Mouse (Mus musculus) intestine, embryonic 16.5 days (tissue): ENCODE results near the gene Gpatch8. TPM values are rescaled to one million over a fixed set of nuclear protein-coding genes. Genes with fewer than 3 reads are reported as not detected.

Source experiments
- ATAC-seq: fragments of 200-750 bp; cut with Nextera tagmentation; 2 replicates; pipeline ENCODE4 v1.8.0; 2017; ENCODE audit warnings: moderate TSS enrichment, moderate library complexity
- H3K27ac ChIP-seq: fragments of 300-500 bp; sonication (generic); 2 replicates; pipeline ENCODE4 v1.5.1; 2014; ENCODE audit warnings: mild to moderate bottlenecking, low read length
- H3K27me3 ChIP-seq: fragments of 300-500 bp; sonication (generic); replicated peaks from 2 replicates; pipeline ENCODE4 v1.6.1; 2014; ENCODE audit warnings: low read length, control low read depth, mixed read lengths; ENCODE audit not compliant: control insufficient read depth, insufficient read depth
- H3K36me3 ChIP-seq: fragments of 300-500 bp; sonication (generic); 2 replicates; pipeline ENCODE4 v1.6.1; 2014; ENCODE audit warnings: low read length, control low read depth; ENCODE audit not compliant: control insufficient read depth, insufficient read depth
- H3K4me1 ChIP-seq: fragments of 300-500 bp; sonication (generic); 2 replicates; pipeline ENCODE4 v1.6.1; 2014; ENCODE audit warnings: low read length, control low read depth, mixed read lengths; ENCODE audit not compliant: control insufficient read depth, insufficient read depth
- H3K4me2 ChIP-seq: fragments of 300-500 bp; sonication (generic); 2 replicates; pipeline ENCODE4 v1.6.1; 2014; ENCODE audit warnings: low read depth, low read length, control low read depth
- H3K4me3 ChIP-seq: fragments of 300-500 bp; sonication (generic); 2 replicates; pipeline ENCODE4 v1.5.1; 2014; ENCODE audit warnings: mild to moderate bottlenecking, low read length
- H3K9ac ChIP-seq: fragments of 300-500 bp; sonication (generic); 2 replicates; pipeline ENCODE4 v1.6.1; 2014; ENCODE audit warnings: low read depth, low read length
- H3K9me3 ChIP-seq: fragments of 300-500 bp; sonication (generic); 2 replicates; pipeline ENCODE4 v1.6.1; 2016; ENCODE audit warnings: low read length, control low read depth; ENCODE audit not compliant: control insufficient read depth
- WGBS: fragments of 180-500 bp; shearing (Covaris S2); extraction: QIAGEN DNeasy Blood & Tissue Kit; methylation state at CpG from one replicate; pipeline ENCODE4 v1.1.7; 2014; 5-methylcytosine and 5-hydroxymethylcytosine counted together
- polyA plus RNA-seq: library from polyadenylated mRNA; unstranded; fragments of >200 nt; fragmentation: Nextera tagmentation; extraction: Ambion mirVana; gene quantifications from 2 replicates; pipeline ENCODE4 v1.2.1, GENCODE M21; 2015

The Gpatch8 gene
- polyA plus RNA-seq, 1 experiment from 2014 or later = 34.5 TPM

GRCm38 (mm10) chr11:102449043-102450008, 106.9 kb downstream of the Gpatch8 start:
- ATAC-seq = no peak
- no peak overlapping the region for H3K4me2 ChIP-seq
- H3K27ac ChIP-seq = no peak overlapping the region
- no peak overlapping the region for H3K9ac ChIP-seq
- 40% methylated on average over 17 of the region's 17 CpGs for WGBS
- no peaks in the 10 kb centered on the region for H3K36me3 ChIP-seq
- H3K4me3 ChIP-seq = no peak overlapping the region
- H3K27me3 ChIP-seq = peaks cover 5% of the 10 kb centered on the region; the same call in 1 of the 2 replicates
- H3K9me3 ChIP-seq = no peaks in the 10 kb centered on the region
- H3K4me1 ChIP-seq = peaks cover 25% of the 10 kb centered on the region

DNA sequence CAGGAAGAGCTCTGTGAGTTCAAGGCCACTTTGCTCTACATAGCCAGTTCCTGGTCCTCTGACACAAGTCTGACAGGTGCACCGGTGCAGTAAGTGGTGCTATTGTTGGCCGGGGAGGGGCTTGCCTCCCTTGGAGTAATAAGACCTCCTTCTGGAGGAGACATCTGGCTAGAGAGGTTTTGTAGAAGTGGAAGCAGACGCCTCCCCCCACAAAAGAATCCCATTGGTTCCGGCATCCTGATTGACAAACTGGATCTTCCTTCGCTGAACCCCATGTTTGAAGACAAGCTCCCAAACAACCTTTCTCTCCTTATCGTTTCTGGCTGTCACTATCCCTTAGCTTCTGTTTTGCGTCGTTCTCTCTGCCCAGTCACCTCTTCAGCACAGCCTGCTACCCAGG, 107.9 kb downstream of the Gpatch8 start:
- Histone ChIP-seq H3K27ac (no peak overlapping the region), H3K4me3 (no peak overlapping the region), H3K36me3 (no peaks in the 10 kb centered on the region), H3K9ac (no peak overlapping the region), H3K9me3 (no peaks in the 10 kb centered on the region), H3K4me2 (no peak overlapping the region), H3K27me3 (peaks cover 5% of the 10 kb centered on the region; the same call in 1 of the 2 replicates), H3K4me1 (peaks cover 27% of the 10 kb centered on the region)
- ATAC-seq = no peak
- WGBS = 23% methylated on average over 8 of the region's 8 CpGs

- Histone ChIP-seq H3K4me1 (peaks cover 27% of the 10 kb centered on the region), H3K4me2 (peak within 1 kb of the TSS; percentile 97), H3K36me3 (0 out of 2 replicates have a peak, but pooled peaks cover 2% of the 10 kb centered on the region), H3K9me3 (no peaks in the 10 kb centered on the region), H3K27ac (peak within 1 kb of the TSS; percentile 87), H3K9ac (peak within 1 kb of the TSS; percentile 95), H3K4me3 (peak within 1 kb of the TSS; percentile 91), H3K27me3 (peaks cover 3% of the 10 kb centered on the region; the same call in 1 of the 2 replicates)
- WGBS = 0% methylated on average over 29 of the region's 40 CpGs
- ATAC-seq = peak; percentile 70
These were observed 108.7 kb downstream of the Gpatch8 start, which contains the start of gene Fam171a2 for GRCm38 (mm10) chr11:102447497-102447896. Gene Fam171a2, minus strand, starts transcription at chr11:102447682.

DNA sequence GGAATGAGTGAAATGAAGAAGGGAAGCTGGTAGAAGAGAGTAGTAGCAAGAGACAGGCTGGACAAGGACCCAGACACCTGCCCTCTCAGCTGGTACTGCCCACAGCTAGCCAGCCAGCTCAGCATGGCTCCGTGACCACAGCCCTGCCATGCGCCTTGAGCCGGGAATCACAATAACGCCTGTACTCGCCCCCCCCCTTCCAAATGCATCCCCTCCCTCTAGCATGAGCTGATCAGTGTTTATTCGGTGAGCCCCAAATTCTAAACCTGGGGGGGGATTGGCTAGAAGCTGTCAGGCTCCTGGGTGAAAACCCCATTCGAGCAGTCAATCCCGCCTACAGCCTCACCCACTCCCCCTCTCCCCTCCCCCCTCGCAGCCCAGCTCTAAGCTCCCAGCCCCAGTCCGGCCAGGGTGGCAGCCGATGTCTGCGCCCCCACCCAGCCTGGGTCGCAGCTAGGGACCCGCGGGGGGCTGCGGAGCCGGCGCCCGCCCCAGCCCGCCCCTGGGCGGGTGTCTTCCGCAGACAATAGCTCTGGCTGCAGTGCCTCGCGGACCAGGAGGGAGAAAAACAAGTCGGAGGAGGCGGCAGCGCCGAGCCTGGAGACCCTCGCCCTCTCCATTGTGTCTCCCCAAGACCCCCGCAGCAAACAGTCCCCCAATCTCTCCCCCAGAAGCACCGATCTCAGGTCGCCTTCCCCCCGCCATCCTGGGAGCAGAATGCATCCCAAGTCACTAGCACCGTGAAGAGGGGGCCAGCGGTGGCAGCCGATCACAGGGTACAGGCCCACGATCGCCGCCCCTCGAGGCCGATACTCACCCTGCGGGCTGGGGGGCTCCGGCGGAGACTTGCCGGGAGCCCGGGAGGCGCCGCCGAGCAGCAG, 109.4 kb downstream of the Gpatch8 start:
- H3K27ac ChIP-seq = peak overlapping the region; percentile 87
- 0 out of 2 replicates have a peak, but pooled peaks cover 5% of the 10 kb centered on the region for H3K36me3 ChIP-seq
- H3K9ac ChIP-seq = peak overlapping the region; percentile 95
- H3K4me2 ChIP-seq = peak overlapping the region; percentile 97
- H3K9me3 ChIP-seq = no peaks in the 10 kb centered on the region
- 1% methylated on average over 45 of the region's 49 CpGs for WGBS
- peaks cover 27% of the 10 kb centered on the region for H3K4me1 ChIP-seq
- peak; percentile 32 for ATAC-seq
- H3K4me3 ChIP-seq = peak overlapping the region; percentile 91
- peaks cover 3% of the 10 kb centered on the region; the same call in 1 of the 2 replicates for H3K27me3 ChIP-seq

DNA sequence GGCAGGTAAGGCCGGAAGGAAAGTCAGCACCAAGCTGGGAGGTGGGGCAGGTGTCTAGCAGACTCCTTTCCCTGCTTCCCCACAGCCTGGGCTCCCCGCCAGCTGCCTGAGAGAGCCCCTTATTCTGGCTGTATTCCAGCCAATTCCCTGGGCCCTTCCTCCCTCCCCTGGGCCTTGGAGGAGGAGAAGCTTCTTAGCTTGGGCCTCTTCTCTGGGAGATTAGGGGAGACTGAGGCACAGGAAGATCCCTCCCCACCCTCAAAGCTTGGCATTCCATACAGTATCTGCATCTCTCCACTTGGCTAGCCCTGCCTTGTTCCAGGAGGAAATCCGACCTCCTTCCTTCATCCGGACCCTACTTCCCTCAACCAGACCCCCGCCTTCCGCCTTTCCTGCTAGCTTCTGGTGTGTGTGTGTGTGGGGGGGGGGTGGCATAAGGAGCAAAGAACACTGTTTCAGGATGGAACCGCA, 110.3 kb downstream of the Gpatch8 start:
- peak overlapping the region; percentile 95 for H3K9ac ChIP-seq
- peaks cover 27% of the 10 kb centered on the region for H3K4me1 ChIP-seq
- 16% methylated on average over 7 of the region's 7 CpGs for WGBS
- no peaks in the 10 kb centered on the region for H3K9me3 ChIP-seq
- H3K4me2 ChIP-seq = peak overlapping the region; percentile 97
- ATAC-seq = peak; percentile 50
- peak overlapping the region; percentile 91 for H3K4me3 ChIP-seq
- peak overlapping the region; percentile 87 for H3K27ac ChIP-seq
- 0 out of 2 replicates have a peak, but pooled peaks cover 5% of the 10 kb centered on the region for H3K36me3 ChIP-seq
- peaks cover 3% of the 10 kb centered on the region; the same call in 1 of the 2 replicates for H3K27me3 ChIP-seq

DNA sequence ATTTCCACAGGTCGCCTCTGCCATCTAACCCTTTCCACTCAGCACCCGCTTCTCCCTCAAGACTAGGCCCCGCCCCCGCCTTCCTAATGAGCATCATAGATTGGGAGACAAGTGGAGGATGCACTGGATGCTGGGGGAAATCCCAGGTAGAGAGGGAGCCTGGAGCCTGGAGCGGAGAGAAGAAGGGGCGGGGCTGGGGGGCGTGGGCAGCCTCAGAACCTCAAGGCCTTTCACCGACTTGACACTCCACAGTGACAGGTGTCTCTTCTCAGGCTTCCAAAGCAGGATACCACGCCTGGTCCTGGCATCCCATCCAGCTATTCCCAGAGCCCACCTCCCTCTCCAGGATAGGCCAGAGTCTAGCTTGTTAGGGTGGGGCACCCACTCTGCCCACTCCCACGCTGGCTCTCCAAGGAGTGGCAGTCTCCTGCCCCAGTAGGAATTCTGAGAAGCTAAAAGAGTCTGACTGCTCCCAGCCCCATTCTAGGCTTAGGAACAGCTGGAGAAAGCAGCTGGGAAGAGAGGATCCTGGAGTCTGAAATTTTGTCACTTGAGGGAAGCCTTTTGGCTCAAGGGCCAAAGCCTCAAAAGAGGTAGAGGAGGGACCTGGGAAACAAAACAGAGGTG, 110.8 kb downstream of the Gpatch8 start:
- Histone ChIP-seq H3K27me3 (peaks cover 3% of the 10 kb centered on the region; the same call in 1 of the 2 replicates), H3K9ac (no peak overlapping the region), H3K4me1 (peaks cover 27% of the 10 kb centered on the region), H3K9me3 (no peaks in the 10 kb centered on the region), H3K27ac (peak overlapping the region; percentile 87), H3K36me3 (0 out of 2 replicates have a peak, but pooled peaks cover 5% of the 10 kb centered on the region), H3K4me2 (peak overlapping the region; percentile 97; the same call in 1 of the 2 replicates), H3K4me3 (peak overlapping the region; percentile 91; the same call in 1 of the 2 replicates)
- WGBS = 20% methylated on average over 10 of the region's 10 CpGs
- peak; percentile 27 for ATAC-seq

DNA sequence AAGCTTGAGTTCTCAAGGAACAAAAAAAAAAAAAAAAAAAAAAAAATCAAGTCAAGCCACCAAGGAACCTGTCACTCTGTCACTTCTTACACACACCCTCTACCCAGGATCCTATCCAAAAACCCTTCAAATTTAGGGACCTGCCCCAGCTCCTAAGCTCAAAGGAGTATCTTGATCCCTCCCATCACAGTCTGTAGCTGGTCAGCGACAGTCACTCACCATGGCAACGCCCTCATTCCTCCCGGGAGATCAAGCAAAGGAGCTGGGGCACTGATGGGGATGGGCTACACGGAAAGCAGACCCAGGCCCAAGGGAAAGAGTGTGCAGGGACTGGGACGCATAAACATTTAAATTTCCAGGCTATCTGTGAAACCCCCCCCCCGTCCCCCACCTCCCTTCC, 111.4 kb downstream of the Gpatch8 start:
- H3K4me1 ChIP-seq = peaks cover 27% of the 10 kb centered on the region
- WGBS = 15% methylated on average over 6 of the region's 6 CpGs
- H3K4me3 ChIP-seq = no peak overlapping the region

GRCm38 (mm10) chr11:102444321-102444720, 111.9 kb downstream of the Gpatch8 start:
- Histone ChIP-seq H3K4me1 (peaks cover 27% of the 10 kb centered on the region), H3K27ac (no peak overlapping the region), H3K4me2 (no peak overlapping the region), H3K4me3 (no peak overlapping the region), H3K36me3 (0 out of 2 replicates have a peak, but pooled peaks cover 5% of the 10 kb centered on the region), H3K27me3 (peaks cover 3% of the 10 kb centered on the region; the same call in 1 of the 2 replicates), H3K9me3 (no peaks in the 10 kb centered on the region), H3K9ac (no peak overlapping the region)
- WGBS = 80% methylated on average over 3 of the region's 3 CpGs
- ATAC-seq = no peak

More for the DNA sequence above, 111.4 kb downstream of the Gpatch8 start:
- peaks cover 3% of the 10 kb centered on the region; the same call in 1 of the 2 replicates for H3K27me3 ChIP-seq
- H3K4me2 ChIP-seq = no peak overlapping the region; the same call in 1 of the 2 replicates
- H3K9me3 ChIP-seq = no peaks in the 10 kb centered on the region
- 0 out of 2 replicates have a peak overlapping the region, but pooled peaks have one; percentile 8 for H3K27ac ChIP-seq
- no peak overlapping the region for H3K9ac ChIP-seq
- ATAC-seq = no peak
- 0 out of 2 replicates have a peak, but pooled peaks cover 5% of the 10 kb centered on the region for H3K36me3 ChIP-seq
